Mouse (Mus musculus) urinary bladder, postnatal 25 days (tissue): ENCODE data around the gene Babam1.
"Not testable (repeated sequence)": the region's sequence is repeated elsewhere in the genome, so short reads cannot be mapped to it uniquely, and the experiment has no call there.

Experiments
- DNase-seq: peaks from one replicate; pipeline ENCODE4 v3.0.0; 2022; ENCODE audit warnings: low spot score

Babam1 gene

DNA sequence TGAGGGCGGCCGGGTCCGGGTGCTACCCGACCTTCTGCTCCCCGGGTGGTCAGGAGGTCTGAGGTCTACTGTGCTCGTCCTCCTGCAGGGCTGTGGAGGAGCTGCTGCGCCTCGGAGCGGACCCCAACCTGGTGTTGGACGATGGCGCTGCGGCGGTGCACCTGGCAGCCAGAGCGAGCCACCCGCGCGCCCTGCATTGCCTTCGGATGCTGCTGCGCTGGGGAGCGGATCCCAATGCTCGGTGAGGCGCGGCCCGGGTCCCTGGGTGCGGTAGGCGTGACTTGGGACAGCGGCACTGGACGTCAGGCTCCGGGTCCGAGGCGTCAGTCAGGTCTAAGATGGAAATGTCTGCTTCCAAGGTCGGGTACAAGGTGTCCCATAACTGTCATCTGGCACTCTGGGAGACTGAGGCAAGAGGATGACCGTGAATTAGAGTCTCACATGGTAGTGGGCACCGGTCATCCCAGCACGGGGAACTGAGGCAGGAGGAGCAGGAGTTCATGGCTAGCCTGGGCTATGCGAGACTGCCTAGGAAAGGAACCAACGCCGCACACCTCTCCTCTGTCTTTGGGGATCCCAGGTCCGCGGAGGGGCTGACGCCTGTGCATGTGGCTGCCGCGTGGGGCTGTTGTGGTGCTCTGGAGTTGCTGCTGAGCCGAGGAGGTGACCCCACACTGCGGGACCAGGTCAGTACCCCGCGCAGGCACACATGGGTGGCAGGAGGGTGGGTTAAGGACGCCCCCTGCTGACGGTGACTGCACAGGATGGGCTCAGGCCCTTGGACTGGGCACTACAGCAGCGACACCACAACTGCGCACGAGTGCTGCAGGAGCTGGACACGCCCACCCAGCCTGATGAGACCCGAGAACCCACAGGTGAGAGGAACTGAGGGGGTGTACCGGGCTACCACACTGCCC lies 9.7 kb downstream of the Babam1 start:
- peak; percentile 50 for DNase-seq

- no peak for DNase-seq
Observed at GRCm38 (mm10) chr8:71407441-71407840, 10.8 kb downstream of the Babam1 start.

DNA sequence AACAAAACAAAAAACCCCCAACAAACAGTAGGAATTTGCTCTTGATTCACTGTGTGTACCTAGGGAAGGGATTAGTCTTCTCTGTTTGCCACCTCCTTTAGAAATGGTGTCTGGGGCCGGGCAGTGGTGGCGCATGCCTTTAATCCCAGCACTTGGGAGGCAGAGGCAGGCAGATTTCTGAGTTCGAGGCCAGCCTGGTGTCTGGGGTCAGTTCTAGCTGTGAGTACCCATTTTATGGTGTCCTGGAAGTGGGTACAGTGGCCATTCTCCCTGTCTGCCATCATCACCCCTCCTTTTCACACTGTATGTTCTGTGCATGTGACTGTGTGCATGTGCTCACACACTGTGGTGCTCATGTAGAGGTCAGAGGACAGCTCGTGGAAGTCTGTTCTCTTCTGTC lies 11.6 kb downstream of the Babam1 start:
- no peak for DNase-seq

- no peak for DNase-seq
Observed at GRCm38 (mm10) chr8:71411535-71412273, 15.0 kb downstream of the Babam1 start.

GRCm38 (mm10) chr8:71422121-71422520 lies 25.5 kb downstream of the Babam1 start:
- no peak for DNase-seq

- DNase-seq, result not testable (repeated sequence)
Observed at GRCm38 (mm10) chr8:71432935-71433334, 36.3 kb downstream of the Babam1 start.

- no peak for DNase-seq
Observed at GRCm38 (mm10) chr8:71437041-71437440, 40.4 kb downstream of the Babam1 start.

- peak; percentile 56 for DNase-seq
Observed at GRCm38 (mm10) chr8:71441404-71441803, 44.7 kb downstream of the Babam1 start.

GRCm38 (mm10) chr8:71445096-71445495 lies 48.4 kb downstream of the Babam1 start:
- no peak for DNase-seq

GRCm38 (mm10) chr8:71451337-71451736 lies 54.7 kb downstream of the Babam1 start:
- no peak for DNase-seq

- DNase-seq, result no peak
Observed at GRCm38 (mm10) chr8:71451777-71452176, 55.1 kb downstream of the Babam1 start.

DNA sequence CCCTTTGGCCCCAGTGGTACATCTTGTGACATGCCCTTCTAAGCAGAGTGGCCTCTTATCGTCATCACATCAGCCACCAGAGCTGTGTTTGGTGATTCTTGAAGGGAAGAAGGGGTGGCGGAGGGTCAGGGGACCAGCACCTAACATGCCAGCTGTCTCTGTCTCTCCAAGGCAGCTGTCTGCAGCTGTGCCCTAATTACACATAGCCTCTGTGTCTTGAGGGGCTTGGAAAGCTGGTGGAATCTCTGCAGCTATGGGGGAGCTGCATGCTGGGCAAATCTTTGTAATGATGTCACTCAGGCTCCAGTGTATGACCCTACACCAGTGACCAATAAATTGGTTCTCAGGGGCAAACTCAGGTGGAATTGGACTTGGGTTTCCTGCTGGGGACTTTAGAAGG lies 56.0 kb downstream of the Babam1 start:
- DNase-seq, result no peak
